8 mouse cellular contexts compared by ENCODE assay signal in genomic region chr7:34656632-34657031, GRCm38 (mm10). TPM values are rescaled to one million over a fixed set of nuclear protein-coding genes. Genes with fewer than 3 reads are reported as not detected.
DNase-seq lines count a peak whose midpoint lies in the region; ATAC-seq and TF ChIP-seq lines count a peak whose summit lies in the region.

Kctd15 (minus strand) TSS chr7:34656732.

- peak within 1 kb of the TSS; percentile 87 for H3K4me2 ChIP-seq in heart, embryonic 11.5 days
- peak within 1 kb of the TSS; percentile 78 for H3K4me2 ChIP-seq in stomach, embryonic 16.5 days (ENCODE audit: low read depth, low read length)

- H3K4me3 ChIP-seq in heart, embryonic 11.5 days (ENCODE audit: low read depth, low read length), result peak within 1 kb of the TSS; percentile 74
- H3K4me3 ChIP-seq in E14TG2a.4 (replicated peaks; ENCODE audit: low read length), result peak within 1 kb of the TSS; percentile 90
- H3K4me3 ChIP-seq in limb, embryonic 10.5 days, result peak within 1 kb of the TSS; percentile 96
- peak within 1 kb of the TSS; percentile 80 for H3K4me3 ChIP-seq in stomach, embryonic 16.5 days (replicated peaks; ENCODE audit: low read length)

- intact Hi-C loops in heart, postnatal 36 days (cut with DNase I), result loop anchor here (5.0 kb wide), 3 partner anchors 39 to 219 kb away; no protein-coding TSS in a partner anchor

- peak within 1 kb of the TSS; percentile 34; the same call in 1 of the 2 replicates for H3K9ac ChIP-seq in heart, embryonic 11.5 days (ENCODE audit: low read depth, low read length)
- peak within 1 kb of the TSS; percentile 94 for H3K9ac ChIP-seq in stomach, embryonic 16.5 days (ENCODE audit: low read length)

- H3K27ac ChIP-seq in heart, embryonic 11.5 days (ENCODE audit: low read depth, low read length), result peak within 1 kb of the TSS; percentile 97; the same call in 1 of the 2 replicates
- peak within 1 kb of the TSS; percentile 100 for H3K27ac ChIP-seq in limb, embryonic 10.5 days
- H3K27ac ChIP-seq in stomach, embryonic 16.5 days (ENCODE audit: low read length), result peak within 1 kb of the TSS; percentile 99

- H3K36me3 ChIP-seq in heart, embryonic 11.5 days (ENCODE audit: control insufficient read depth, insufficient read depth, low read length), result no peaks in the 10 kb centered on the region
- H3K36me3 ChIP-seq in E14TG2a.4 (ENCODE audit: insufficient read depth, low read length), result no peaks in the 10 kb centered on the region
- H3K36me3 ChIP-seq in limb, embryonic 10.5 days, result no peaks in the 10 kb centered on the region
- no peaks in the 10 kb centered on the region for H3K36me3 ChIP-seq in stomach, embryonic 16.5 days (ENCODE audit: control insufficient read depth, insufficient read depth, low read length)

- DNase-seq in heart, postnatal 36 days, result no peak
- DNase-seq in gastrocnemius, adult 8-10 months (ENCODE audit: low spot score in 2 of 2), result no peak
- no peak for DNase-seq in limb, embryonic 10.5 days (ENCODE audit: low spot score)
- DNase-seq in thymus, postnatal 10 days (ENCODE audit: low spot score in 2 of 2), result no peak
- DNase-seq in kidney, adult 18-20 months, result no peak

- no peaks in the 10 kb centered on the region for H3K9me3 ChIP-seq in heart, embryonic 11.5 days (replicated peaks; ENCODE audit: control insufficient read depth, low read length)
- no peaks in the 10 kb centered on the region for H3K9me3 ChIP-seq in E14TG2a.4 (ENCODE audit: low read length)
- no peaks in the 10 kb centered on the region for H3K9me3 ChIP-seq in limb, embryonic 10.5 days (replicated peaks)
- no peaks in the 10 kb centered on the region for H3K9me3 ChIP-seq in stomach, embryonic 16.5 days (replicated peaks; ENCODE audit: control insufficient read depth, low read length)

- no peak for ATAC-seq in heart, embryonic 11.5 days (replicated peaks; ENCODE audit: insufficient number of reproducible peaks, low FRiP score, low TSS enrichment)
- ATAC-seq in stomach, embryonic 16.5 days (ENCODE audit: insufficient read depth, low FRiP score), result no peak

- H3K4me1 ChIP-seq in heart, embryonic 11.5 days (ENCODE audit: control insufficient read depth, insufficient read depth, low read length), result peaks cover 6% of the 10 kb centered on the region; the same call in 1 of the 2 replicates
- peaks cover 48% of the 10 kb centered on the region for H3K4me1 ChIP-seq in E14TG2a.4 (replicated peaks; ENCODE audit: low read depth, low read length)
- H3K4me1 ChIP-seq in limb, embryonic 10.5 days, result peaks cover 34% of the 10 kb centered on the region
- peaks cover 10% of the 10 kb centered on the region; the same call in 1 of the 2 replicates for H3K4me1 ChIP-seq in stomach, embryonic 16.5 days (ENCODE audit: control insufficient read depth, insufficient read depth, low read length)

- H3K27me3 ChIP-seq in heart, embryonic 11.5 days (ENCODE audit: control insufficient read depth, insufficient read depth, low read length), result no peaks in the 10 kb centered on the region; the same call in 1 of the 2 replicates
- peaks cover 20% of the 10 kb centered on the region for H3K27me3 ChIP-seq in E14TG2a.4 (ENCODE audit: insufficient read depth, low read length)
- H3K27me3 ChIP-seq in limb, embryonic 10.5 days (ENCODE audit: low read depth, poor library complexity, severe bottlenecking), result no peaks in the 10 kb centered on the region
- no peaks in the 10 kb centered on the region for H3K27me3 ChIP-seq in stomach, embryonic 16.5 days (ENCODE audit: control insufficient read depth, insufficient read depth, low read length)

- 72% methylated on average over 5 of the region's 5 CpGs for WGBS in heart, embryonic 11.5 days (ENCODE audit: insufficient replicate concordance)
- WGBS in limb, embryonic 10.5 days, result 82% methylated on average over 5 of the region's 5 CpGs
- WGBS in stomach, embryonic 16.5 days, result 66% methylated on average over 5 of the region's 5 CpGs

- TF ChIP-seq CTCF in E14TG2a.4 (conservative IDR thresholded peaks at IDR 0.05; ENCODE audit: low read length), result no peak

RNA-seq across cellular contexts. Expression of gene Kctd15, which starts in this region (rescaled TPM):
- polyA plus RNA-seq in heart, embryonic 11.5 days (2014; fragmentation: Nextera tagmentation; extraction: Ambion mirVana), result 4.5 and 5.7 TPM in 2 replicates
- 1 to 10 TPM; 3.0 to 3.2 TPM for total RNA-seq in heart, postnatal 36 days (2021)
- 10 to 100 TPM; 55.6 to 60.8 (median 58.6) TPM for total RNA-seq in gastrocnemius, adult 8-10 months (2022)
- 69.0 and 72.2 TPM in 2 replicates for polyA plus RNA-seq in limb, embryonic 10.5 days (2016; fragmentation: Nextera tagmentation; extraction: Ambion mirVana)
- 18.5 and 26.0 TPM in 2 replicates for polyA plus RNA-seq in stomach, embryonic 16.5 days (2015; fragmentation: Nextera tagmentation; extraction: Ambion mirVana)

Comparison
In these comparisons a context has a peak if more than half of its experiments do, and no peak if none do; other contexts are left out.
1. RNA of gene Kctd15 (total RNA-seq): 55.6 to 60.8 TPM in gastrocnemius, adult 8-10 months; 3.0 to 3.2 TPM in heart, postnatal 36 days; every median in the first group is over 10 times any median in the second.
2. Peak in every context shown above with its lines, with median percentiles within 50 percentile points of each other: H3K27ac ChIP-seq and H3K4me3 ChIP-seq.